Mouse (Mus musculus): ENCODE data around the gene Gpr84.
"Not testable (repeated sequence)": the region's sequence is repeated elsewhere in the genome, so short reads cannot be mapped to it uniquely, and the experiment has no call there.

Gpr84 gene

DNA sequence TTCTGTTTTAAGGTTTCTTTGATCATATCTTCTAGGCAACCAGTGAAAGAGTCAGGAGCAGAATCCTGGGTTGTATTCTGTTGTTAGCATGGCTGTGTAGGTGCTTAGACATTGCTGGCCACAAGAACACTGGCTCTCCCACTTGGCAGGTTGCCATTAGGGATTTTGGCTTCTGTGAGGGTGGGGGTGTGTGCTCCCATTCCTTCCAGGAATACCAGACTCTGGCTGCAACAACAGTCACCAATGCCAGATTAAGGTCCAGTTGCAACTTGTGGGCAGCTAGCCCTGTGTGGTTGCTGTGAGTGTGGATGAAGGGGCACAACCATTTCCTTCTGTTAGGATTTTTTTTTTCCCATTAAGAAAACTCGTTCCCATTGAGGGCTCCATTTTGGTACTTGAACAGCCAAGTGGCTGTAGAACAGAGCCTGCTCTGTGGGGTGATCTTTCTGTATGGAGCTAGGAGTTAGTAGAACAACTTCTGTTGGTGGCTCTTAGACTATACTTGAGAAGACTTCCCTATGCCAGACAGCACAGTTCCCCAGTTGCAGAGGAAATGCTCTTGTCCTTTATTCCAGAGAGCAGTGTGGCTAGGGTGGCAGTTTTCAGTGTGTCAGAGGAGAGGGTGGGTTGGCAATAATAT lies 24.5 kb downstream of the Gpr84 start:
- no peak for DNase-seq (ENCODE audit: low spot score)

DNA sequence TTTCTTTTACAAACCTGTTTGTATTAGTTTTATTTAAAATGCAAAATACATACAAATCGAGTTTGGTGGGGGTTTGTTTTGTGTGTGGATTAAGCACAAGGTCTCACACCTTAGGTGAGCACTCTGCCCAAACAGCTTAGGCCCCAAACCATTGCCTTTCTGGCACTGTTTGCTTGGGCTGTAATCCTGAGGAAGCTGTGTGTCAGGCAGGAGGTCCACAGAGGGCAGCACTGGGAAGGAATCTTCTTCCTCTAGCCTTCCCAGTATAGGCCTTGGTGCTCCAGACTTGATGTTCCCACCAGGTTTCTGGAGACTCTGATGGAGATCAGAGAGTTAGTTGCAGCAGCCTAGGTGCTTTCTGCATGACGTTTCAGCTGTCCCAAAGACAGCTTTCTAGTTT lies 25.8 kb downstream of the Gpr84 start:
- no peak for DNase-seq (ENCODE audit: low spot score)

DNA sequence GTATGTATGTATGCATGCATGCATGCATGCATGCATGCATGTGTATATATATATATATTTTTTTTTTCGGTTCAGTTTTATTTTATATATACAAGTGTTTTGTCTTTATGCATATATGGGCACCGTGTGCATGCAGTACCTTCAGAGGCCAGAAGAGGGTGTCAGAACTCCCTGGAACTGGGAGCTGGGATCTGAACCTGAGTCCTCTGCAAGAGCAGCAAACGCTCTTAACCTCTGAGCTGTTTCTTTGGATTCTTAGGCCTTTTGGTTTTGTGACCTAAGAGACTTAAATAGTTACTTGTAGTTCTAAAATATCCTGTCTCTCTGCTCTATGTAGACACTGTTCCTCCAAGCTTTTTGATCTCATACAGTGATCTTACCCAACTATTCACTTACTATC lies 26.3 kb downstream of the Gpr84 start:
- DNase-seq (ENCODE audit: low spot score): peak; percentile 38

DNA sequence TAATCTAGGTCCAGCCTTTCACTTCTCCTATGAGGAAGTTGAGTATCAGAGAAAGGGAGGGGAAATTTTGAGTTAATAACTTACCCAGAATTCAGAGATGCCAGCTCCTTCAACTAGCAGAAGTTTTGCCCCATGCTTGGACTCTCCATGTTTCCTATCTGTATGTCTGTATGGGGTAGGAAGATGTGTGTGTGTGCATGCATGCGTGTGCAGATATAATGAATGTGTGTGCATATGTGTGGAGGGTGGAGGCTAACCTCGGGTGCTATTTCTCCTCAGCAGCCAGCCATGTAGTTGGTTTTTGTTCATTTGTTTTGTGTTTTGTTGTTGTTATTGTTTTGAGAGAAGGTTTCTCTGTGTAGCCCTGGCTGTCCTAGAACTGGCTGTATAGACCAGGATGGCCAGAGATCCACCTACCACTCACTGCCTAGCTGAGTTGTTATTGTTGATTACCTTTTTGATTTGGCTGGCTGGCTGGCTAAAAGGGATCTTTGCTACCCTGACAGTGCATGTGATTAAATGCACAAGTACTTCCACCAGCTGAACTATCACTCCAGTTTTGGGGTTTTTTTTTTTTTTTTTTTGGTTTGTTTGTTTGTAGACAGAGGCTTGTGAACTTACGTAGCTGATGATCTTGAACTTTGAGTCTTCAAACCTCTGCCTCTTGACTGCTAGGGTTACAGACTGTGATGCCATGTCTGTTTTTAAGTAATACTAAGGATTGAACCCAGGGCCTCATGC lies 28.8 kb downstream of the Gpr84 start:
- DNase-seq (ENCODE audit: low spot score): no peak

DNA sequence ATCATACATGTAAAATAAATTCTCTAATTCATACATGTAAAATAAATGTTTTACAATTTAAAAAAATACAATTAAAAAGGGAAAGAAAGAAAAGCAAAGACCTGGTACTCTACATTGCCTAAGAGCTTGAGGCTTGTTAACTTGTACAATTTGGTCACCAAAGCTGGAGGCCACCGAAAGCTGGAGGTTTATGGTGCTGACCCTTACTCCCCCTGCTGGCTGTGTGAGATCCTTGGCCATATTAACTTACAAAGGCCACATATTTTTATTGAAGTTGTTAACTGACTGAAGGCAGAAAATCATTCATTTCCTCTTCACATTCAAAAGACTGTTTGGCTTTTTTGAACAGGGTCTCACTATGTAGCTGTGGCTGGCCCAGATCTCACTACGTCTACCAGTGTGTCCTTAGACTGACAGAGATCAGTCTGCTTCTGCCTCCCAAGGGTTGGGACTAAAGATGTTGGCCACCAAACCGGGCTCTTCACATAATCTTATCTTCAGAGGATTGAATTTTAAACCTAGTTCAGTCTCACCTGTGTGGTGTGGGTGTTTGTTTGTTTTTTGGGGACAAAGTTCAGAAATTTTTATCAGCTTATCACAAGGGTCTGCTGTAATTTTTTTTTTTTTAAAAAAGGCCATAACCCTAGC lies 29.5 kb downstream of the Gpr84 start:
- no peak for DNase-seq (ENCODE audit: low spot score)

DNA sequence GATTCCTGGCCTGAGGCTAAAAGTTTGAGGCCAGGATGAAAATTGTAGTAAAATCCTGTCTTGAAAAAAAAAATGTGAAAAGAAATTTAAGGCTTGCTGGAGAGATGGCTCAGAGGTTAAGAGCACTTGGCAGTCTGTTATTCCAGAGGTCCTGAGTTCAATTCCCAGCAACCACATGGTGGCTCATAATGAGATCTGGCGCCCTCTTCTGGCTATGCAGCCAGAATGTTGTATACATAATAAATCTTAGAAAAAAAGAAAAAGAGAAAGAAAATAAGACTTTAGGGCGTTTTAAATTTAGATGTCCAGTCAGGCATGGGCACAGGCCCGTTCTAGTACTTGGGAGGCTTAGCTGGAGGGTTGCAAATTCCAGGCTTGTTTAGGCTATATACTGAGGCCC lies 30.7 kb downstream of the Gpr84 start:
- DNase-seq (ENCODE audit: low spot score): no peak

DNA sequence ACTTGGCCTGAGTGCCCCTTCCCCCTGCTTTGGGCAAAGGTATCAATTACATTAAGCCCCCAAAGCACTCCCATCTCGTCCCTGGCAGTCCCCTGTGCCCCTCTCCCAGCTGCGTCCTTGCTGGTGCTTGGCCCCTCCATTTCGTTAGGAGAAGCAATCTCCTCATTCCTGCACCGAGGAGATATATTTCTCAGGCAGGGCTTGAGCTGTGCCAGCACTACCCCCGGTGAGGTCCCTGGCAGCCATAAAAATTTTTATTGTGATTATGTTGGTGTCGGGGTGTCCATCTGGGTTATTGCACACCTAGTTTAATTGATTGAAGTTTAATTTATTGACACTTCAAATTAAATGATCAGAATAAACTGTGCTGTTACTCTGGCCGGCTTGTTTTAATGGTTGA lies 32.5 kb downstream of the Gpr84 start:
- no peak for DNase-seq (ENCODE audit: low spot score)

DNA sequence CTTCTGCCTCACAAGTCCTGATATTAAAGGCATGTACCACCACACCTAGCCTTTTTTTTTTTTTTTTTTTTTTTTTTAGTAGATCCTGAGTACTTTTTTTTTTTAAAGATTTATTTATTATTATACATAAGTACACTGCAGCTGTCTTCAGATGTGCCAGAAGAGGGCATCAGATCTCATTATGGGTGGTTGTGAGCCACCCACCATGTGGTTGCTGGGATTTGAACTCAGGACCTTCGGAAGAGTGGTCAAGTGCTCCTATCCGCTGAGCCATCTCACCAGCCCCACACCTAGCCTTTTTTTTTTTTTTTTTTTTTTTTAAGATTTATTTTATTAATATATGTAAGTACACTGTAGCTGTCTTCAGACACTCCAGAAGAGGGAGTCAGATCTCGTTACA lies 34.5 kb downstream of the Gpr84 start:
- not testable (repeated sequence) for DNase-seq (ENCODE audit: low spot score)

DNA sequence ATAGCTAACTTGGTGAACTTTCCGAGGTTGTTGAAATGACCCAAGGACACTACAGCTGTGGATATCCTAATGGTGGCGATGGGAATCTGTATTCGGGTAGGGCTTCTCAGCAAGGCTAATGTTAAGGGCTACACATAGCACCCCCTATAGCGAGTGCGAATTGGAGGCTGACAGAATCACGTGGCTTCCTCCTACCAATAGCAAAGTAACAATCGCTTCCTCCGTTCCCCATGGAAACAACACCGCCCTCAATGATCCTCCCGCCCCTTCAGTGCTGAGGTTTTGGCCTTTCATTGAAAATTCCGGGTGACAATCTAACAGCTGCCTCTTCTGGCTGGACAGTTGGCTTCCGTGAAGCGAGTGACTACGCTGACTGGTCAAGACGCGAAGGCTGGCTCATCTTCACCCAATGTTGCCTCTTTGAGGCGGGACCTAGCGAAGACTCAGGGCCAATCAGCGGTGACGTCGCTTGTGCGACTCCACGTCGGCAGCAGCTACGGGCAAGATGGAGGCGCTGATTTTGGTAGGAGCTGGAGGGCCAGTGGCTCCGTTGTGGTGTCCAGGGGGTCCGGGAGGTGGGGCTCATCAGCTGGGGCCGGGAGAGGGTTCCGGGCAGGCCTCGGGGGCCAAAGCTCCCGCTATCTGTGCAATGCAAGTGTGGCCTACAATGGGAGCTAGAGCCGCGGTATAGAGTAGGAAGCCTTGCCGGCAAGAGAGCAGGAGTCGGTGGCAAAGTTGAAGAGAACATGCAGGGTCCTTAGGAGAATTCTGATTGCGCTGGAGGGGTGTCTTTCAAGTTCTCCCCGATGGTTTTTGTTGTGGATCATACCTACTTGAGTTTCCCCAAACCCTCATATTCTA lies 37.8 kb downstream of the Gpr84 start, which contains the start of gene Copz1:
Gene Copz1 (plus strand): TSS at position 296 of the 861 bp plus-strand sequence.
- peak; percentile 81 for DNase-seq (ENCODE audit: low spot score)

DNA sequence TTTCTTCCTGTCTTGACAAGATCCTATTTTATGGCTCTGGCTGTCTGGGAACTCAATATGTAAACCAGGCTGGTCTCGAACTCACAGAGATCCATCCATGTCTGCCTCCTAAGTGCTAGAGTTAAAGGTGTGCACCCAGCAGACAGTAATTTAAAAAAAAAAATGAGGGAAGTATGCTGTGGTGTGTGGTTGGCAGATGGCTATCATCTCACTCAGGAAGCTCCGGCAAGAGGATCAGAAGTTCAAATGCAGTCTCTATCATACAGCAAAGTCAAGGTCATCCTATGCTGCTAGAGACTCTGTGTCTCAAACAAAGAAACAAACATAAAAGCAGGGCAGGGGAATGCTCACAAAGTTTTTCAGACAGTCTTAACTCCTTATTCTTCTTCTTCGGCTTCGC lies 41.5 kb downstream of the Gpr84 start:
- no peak for DNase-seq (ENCODE audit: low spot score)

DNA sequence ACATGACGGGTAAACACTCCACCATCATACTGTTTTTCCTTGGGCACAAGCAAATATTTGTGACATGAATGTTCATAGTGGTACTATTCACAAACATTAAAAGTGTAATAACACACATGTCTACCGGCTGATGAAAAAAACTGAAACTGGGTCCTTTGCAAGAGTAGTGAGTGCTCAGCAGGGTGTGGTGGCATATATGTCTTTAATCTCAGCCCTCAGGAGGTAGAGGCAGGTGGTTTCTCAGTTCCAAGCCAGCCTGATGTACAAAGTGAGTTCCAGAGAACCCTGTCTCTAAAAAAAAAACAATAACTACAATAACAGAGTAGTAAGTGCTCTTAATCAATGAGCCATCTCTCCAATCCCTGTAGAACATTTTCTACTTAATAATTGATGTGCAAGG lies 45.6 kb downstream of the Gpr84 start:
- DNase-seq (ENCODE audit: low spot score): no peak

DNA sequence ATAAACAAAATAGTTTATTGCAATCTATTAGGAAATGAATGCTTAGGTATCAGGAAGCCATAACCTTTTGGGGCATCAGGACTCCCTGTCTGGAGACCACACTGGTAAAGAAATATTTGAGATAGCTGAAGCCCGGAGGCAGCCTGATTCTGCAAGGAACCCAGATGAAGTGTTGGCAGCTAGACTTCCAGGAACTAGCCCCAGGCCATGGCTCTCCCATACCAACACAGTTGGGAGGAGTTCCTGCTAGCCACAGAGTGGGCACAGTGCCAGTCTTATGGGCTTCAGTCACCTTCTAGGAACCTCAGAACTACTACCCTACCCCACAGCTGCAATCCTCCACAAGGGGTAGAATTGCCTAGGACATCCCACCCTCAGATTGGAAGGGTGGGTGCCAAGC lies 50.4 kb downstream of the Gpr84 start:
- DNase-seq (ENCODE audit: low spot score): no peak

DNA sequence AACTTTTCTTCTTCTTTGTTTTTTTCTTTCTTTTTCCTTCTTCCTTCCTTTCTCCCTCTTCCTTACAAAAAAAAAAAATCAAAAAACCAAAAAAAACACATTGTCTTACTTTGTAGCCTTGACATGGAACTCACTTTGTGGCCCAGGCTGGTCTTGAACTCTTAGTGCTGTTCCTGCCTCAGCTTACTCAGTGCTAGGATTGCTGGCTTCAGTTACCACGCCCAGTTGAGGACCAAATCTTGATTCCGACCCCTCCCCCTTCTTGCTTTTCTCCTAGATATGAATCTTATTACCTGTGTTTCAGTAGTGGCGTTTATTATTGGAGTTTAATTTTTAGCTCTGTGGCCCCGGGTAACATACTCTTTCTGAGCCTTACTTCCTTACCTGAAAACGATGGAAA lies 51.2 kb downstream of the Gpr84 start:
- DNase-seq (ENCODE audit: low spot score): no peak

Measured in urinary bladder, postnatal 25 days (tissue).